Mouse (Mus musculus) liver, embryonic 14 days (tissue): ENCODE data around the gene Ccdc77. TPM values are rescaled to one million over a fixed set of nuclear protein-coding genes. Genes with fewer than 3 reads are reported as not detected.

Experiments used
- polyA plus RNA-seq: library from polyadenylated mRNA; depleted of rRNA; stranded (reverse); fragments of >200 nt; gene quantifications from 2 replicates; pipeline ENCODE4 v1.2.3, GENCODE M21; 2012; rRNA removed

The Ccdc77 gene
- 12.8 and 13.9 TPM in 2 replicates for polyA plus RNA-seq

DNA sequence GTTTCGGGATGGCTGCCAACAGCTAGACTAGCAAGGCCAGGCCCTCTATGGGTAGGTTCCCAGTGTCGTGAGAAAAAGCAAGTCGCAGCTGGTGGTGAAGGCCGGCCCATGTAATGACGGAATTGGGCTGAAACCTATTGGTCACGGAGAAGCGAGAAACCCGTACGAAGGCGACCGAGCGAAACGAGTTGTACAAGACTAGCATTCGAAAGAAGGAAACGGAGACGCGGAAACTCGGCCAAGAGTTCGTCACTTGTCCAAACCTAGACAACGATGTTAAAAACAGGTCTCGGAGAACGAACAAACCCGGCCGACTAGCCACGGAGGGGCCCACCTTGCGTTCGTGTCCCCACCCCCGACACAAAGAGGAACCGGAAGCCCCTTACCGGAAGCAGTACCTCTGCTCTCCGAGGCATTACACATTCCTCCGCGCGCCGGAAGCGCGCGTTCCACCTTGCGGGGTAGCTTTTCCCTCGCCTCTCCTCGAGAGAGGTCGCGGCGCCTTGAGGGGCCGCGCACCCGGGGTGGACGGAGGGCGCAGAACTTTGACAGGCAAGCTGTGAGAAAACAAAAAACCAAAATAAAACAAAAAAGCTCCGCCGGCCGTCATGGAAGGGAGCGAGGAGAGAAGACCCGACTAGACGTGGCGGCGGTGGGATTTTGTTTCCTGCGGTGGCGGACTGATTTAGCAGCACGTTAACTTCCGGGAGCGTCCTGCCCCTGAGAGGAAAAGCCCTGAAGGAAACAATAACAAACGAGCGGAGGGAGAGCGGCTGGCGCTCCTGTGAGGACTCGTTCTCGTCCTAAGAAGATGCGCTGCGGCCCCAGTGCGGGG, at the start of gene Ccdc77, which contains the start of gene Kdm5a:
Gene Ccdc77 (minus strand): TSS at position 687 of the 835 bp plus-strand sequence.
Gene Kdm5a (plus strand): TSS at position 437 of the 835 bp plus-strand sequence.

DNA sequence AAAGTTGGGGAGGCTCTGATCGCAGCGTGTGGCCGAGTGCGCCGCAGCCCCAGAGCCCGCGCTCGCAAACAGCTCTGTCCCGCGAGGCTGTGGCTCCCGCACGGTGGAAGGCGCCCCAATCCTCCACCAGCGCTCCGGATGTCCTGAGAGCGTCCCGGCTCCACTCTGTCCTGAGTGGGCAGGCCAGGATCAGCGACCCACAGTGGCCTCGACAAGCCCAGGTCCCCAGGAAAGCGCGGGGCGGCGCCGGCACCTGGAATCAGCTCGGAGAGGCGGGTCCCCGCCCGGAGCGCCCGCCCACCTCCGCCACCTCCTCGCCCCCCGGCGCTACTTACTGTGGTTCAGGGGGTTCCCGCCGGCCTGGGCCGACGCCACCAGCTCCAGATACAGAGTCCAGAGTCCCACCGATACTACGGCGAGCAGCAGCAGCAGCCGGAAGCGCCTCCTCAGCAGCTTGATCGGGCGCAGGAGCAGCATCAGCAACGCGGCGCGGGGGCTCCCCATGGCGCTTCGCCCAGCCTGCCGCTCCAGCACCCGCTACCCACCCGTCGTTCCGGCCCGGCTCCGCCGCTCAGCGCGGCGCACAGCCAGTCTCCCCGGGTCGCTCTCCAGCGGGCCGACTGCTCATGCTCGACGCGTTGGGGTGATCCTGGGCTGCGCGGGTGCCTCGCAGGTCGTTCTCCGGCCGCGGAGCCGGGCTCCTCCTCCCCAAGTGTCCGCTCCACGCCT, 70.0 kb downstream of the Ccdc77 start, which contains the start of the genes D330020A13Rik and B4galnt3:
Gene D330020A13Rik (plus strand): TSS at position 309 of the 729 bp plus-strand sequence.
Gene B4galnt3 (minus strand): TSS at position 504 of the 729 bp plus-strand sequence.

Other genes starting within 250 kb of the Ccdc77 start
- gene D330020A13Rik, start 70.0 kb downstream of the Ccdc77 start, polyA plus RNA-seq = not detected in 2 replicates
- 0.11 and 0.13 TPM in 2 replicates for gene B4galnt3, start 69.8 kb downstream of the Ccdc77 start, polyA plus RNA-seq
- gene Kdm5a, start 250 bp downstream of the Ccdc77 start, polyA plus RNA-seq = 4.4 and 5.5 TPM in 2 replicates
- 4.0 and 4.7 TPM in 2 replicates for gene Il17ra, start 98.9 kb upstream of the Ccdc77 start, polyA plus RNA-seq
- gene Tmem121b, start 129.4 kb upstream of the Ccdc77 start, polyA plus RNA-seq = 0.01 TPM in 2 replicates
- gene Hdhd5, start 166.9 kb upstream of the Ccdc77 start, polyA plus RNA-seq = 7.3 and 8.1 TPM in 2 replicates